Mouse (Mus musculus) MEL (cell line): ENCODE results near the gene Stmnd1. TPM values are rescaled to one million over a fixed set of nuclear protein-coding genes. Genes with fewer than 3 reads are reported as not detected.

Experiments
- UBTF ChIP-seq: IDR thresholded peaks from 2 replicates; pipeline ENCODE4 v1.6.1; 2012; ENCODE audit warnings: low read depth, mild to moderate bottlenecking, inconsistent platforms, low read length, improper control_type of control experiment, moderate library complexity, borderline replicate concordance; ENCODE audit not compliant: insufficient read depth
- polyA plus RNA-seq, 2 experiments: library from polyadenylated mRNA; stranded (reverse) in 1 of 2; unstranded in 1 of 2; fragments of >175 nt in 1 of 2; fragments of >200 nt in 1 of 2; gene quantifications; 2 replicates each; pipeline versions ENCODE4 v1.2.1 to v1.2.4; 2012; ENCODE audit warnings: low replicate concordance in 2 of 2, low read depth in 1 of 2; ENCODE audit not compliant: insufficient read length in 2 of 2, insufficient read depth in 1 of 2, missing spikeins in 1 of 2
- total RNA-seq: library from RNA; depleted of rRNA; stranded (reverse); fragments of 300-350 nt; gene quantifications from 2 replicates; pipeline ENCODE4 v1.2.3, GENCODE M21; 2012; rRNA removed

The Stmnd1 gene
- total and polyA plus RNA-seq, 3 experiments = not detected

DNA sequence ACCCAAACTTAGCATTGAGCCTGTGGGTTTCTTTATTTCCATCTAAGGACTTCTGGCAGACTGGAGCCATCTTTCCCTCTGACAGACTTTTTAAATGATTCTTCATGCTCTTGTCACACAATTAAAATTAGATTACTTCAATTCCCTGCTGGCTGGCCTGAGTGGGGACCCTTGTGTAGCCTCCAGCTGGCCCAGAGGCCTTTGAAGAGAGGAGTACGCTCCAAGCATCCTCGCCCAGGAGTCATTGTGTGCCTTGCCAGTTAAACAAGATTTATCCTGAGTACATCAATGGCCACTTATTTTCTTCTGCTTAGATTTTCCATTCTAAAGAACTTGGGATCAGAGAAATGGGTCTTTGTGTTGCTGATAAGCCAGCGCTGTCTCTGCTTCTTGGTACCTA, 76.1 kb downstream of the Stmnd1 start (continued):
- TF ChIP-seq UBTF = no peak
- TF ChIP-seq, all 39 proteins: peak for 0

Other genes with a start within 250 kb of the Stmnd1 start
- not detected in 2 replicates for gene Rbm24, start 144.7 kb downstream of the Stmnd1 start, total RNA-seq
- gene Rbm24, start 144.7 kb downstream of the Stmnd1 start, polyA plus RNA-seq = not detected
- 14.1 and 14.8 TPM in 2 replicates for gene Cap2, start 228.1 kb downstream of the Stmnd1 start, total RNA-seq
- 100 to 1,000 TPM in 1 of 2 experiments, 10 to 100 TPM in 1; 22.3 to 120 TPM for gene Cap2, start 228.1 kb downstream of the Stmnd1 start, polyA plus RNA-seq